Mouse (Mus musculus) gastrocnemius, postnatal 25 days (tissue): ENCODE results near the gene Lztr1. TPM values are rescaled to one million over a fixed set of nuclear protein-coding genes. Genes with fewer than 3 reads are reported as not detected.
"Not testable (repeated sequence)": the region's sequence is repeated elsewhere in the genome, so short reads cannot be mapped to it uniquely, and the experiment has no call there.

Source experiments
- DNase-seq: peaks from one replicate; pipeline ENCODE4 v3.0.0; 2022
- total RNA-seq, 2 experiments: library from RNA; stranded (reverse); gene quantifications; 1 replicate in 1 of 2; 2 replicates in 1 of 2; pipeline ENCODE4 v1.2.3; 2021

The Lztr1 gene
- total RNA-seq, 2 experiments from 2014 or later = 19.2 to 23.6 TPM

GRCm38 (mm10) chr16:17507018-17507552, 1.4 kb upstream of the Lztr1 start:
- DNase-seq = no peak

- DNase-seq = not testable (repeated sequence)
Observed at GRCm38 (mm10) chr16:17508031-17508430, 457 bp upstream of the Lztr1 start.

GRCm38 (mm10) chr16:17509240-17509597, 731 bp downstream of the Lztr1 start:
- no peak for DNase-seq

GRCm38 (mm10) chr16:17510143-17510542, 1.7 kb downstream of the Lztr1 start:
- no peak for DNase-seq

GRCm38 (mm10) chr16:17510686-17511085, 2.2 kb downstream of the Lztr1 start:
- no peak for DNase-seq

- DNase-seq = no peak
Observed at GRCm38 (mm10) chr16:17511431-17511830, 2.9 kb downstream of the Lztr1 start.

- DNase-seq = no peak
Observed at GRCm38 (mm10) chr16:17518910-17519309, 10.4 kb downstream of the Lztr1 start.

- no peak for DNase-seq
Observed at GRCm38 (mm10) chr16:17524156-17524555, 15.7 kb downstream of the Lztr1 start.

- no peak for DNase-seq
Observed at GRCm38 (mm10) chr16:17525524-17525923, 17.0 kb downstream of the Lztr1 start.

GRCm38 (mm10) chr16:17526223-17526622, 17.7 kb downstream of the Lztr1 start:
- no peak for DNase-seq

GRCm38 (mm10) chr16:17527606-17528005, 19.1 kb downstream of the Lztr1 start:
- DNase-seq = no peak

GRCm38 (mm10) chr16:17528276-17528675, 19.8 kb downstream of the Lztr1 start:
- no peak for DNase-seq

GRCm38 (mm10) chr16:17529981-17530586, 21.6 kb downstream of the Lztr1 start:
- no peak for DNase-seq

- DNase-seq = peak; percentile 95
Observed at GRCm38 (mm10) chr16:17530640-17531288, 22.3 kb downstream of the Lztr1 start, which contains the start of gene Thap7. TSS of gene Thap7 (minus strand) at chr16:17531136.

GRCm38 (mm10) chr16:17532271-17532670, 23.8 kb downstream of the Lztr1 start:
- no peak for DNase-seq

- no peak for DNase-seq
Observed at GRCm38 (mm10) chr16:17532676-17533329, 24.3 kb downstream of the Lztr1 start.

- DNase-seq = no peak
Observed at GRCm38 (mm10) chr16:17536584-17536983, 28.1 kb downstream of the Lztr1 start.

- no peak for DNase-seq
Observed at GRCm38 (mm10) chr16:17542632-17543031, 34.1 kb downstream of the Lztr1 start.

GRCm38 (mm10) chr16:17552837-17553236, 44.3 kb downstream of the Lztr1 start:
- no peak for DNase-seq

GRCm38 (mm10) chr16:17553910-17554685, 45.6 kb downstream of the Lztr1 start:
- no peak for DNase-seq

- DNase-seq = not testable (repeated sequence)
Observed at GRCm38 (mm10) chr16:17554702-17555101, 46.2 kb downstream of the Lztr1 start.

GRCm38 (mm10) chr16:17556180-17556579, 47.7 kb downstream of the Lztr1 start:
- no peak for DNase-seq
